Mouse (Mus musculus) small intestine, adult 2 months (tissue): Measurements from ENCODE around the gene Nlgn2.

Source experiments
- CTCF ChIP-seq: fragments of 200-500 bp; IDR thresholded peaks from 2 replicates; pipeline ENCODE4 v1.5.1; 2012; ENCODE audit warnings: low read depth, mild to moderate bottlenecking, control low read depth, inconsistent platforms, low read length, moderate library complexity, mixed read lengths; ENCODE audit not compliant: insufficient replicate concordance, insufficient read length; ENCODE audit errors: extremely low read depth
- POLR2A ChIP-seq: fragments of 200-500 bp; IDR thresholded peaks from 2 replicates; pipeline ENCODE4 v1.6.1; 2012; ENCODE audit warnings: low read depth, mild to moderate bottlenecking, control low read depth, inconsistent platforms, low read length, moderate library complexity

DNA sequence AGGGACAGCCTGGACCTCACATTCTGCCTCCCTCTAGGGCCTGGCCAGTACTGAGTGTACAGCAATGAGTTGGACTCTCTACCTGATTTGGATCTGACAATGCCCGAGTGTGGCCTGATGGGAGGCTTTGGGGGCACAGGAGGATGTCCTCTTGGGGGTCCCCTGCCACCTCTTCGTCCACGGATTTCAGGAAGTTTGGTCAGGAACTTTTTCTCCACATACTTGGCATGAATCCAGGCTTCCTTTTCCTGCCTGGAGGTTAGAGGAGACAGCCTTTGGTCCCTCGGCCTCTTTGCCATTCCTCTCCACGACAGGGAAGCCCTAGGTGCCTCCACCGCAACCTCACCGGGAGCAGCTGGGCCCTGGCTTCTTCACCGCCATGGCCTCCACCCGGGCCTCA, 46.7 kb upstream of the Nlgn2 start:
- TF ChIP-seq POLR2A (no peak), CTCF (no peak)
